Mouse (Mus musculus) CH12.LX (cell line): ENCODE data around the gene Cst3. TPM values are rescaled to one million over a fixed set of nuclear protein-coding genes. Genes with fewer than 3 reads are reported as not detected.

Experiments
- DNase-seq: peaks from one replicate; pipeline ENCODE4 v3.0.0-alpha.2; 2013; ENCODE audit errors: extremely low read depth
- H3K27ac ChIP-seq: 2 replicates; pipeline ENCODE4 v1.5.1; 2012; ENCODE audit warnings: low read depth, mild to moderate bottlenecking, control low read depth, moderate library complexity; ENCODE audit not compliant: insufficient read depth
- H3K27me3 ChIP-seq: replicated peaks from 2 replicates; pipeline ENCODE3; 2012; ENCODE audit warnings: inconsistent platforms
- H3K36me3 ChIP-seq, 2 experiments: replicated peaks in 1 of 2; 2 replicates each; pipeline versions ENCODE3 to v1.6.1; 2012; ENCODE audit warnings: inconsistent platforms in 1 of 2, low read length in 1 of 2, mild to moderate bottlenecking in 1 of 2, mixed read lengths in 1 of 2, moderate library complexity in 1 of 2; ENCODE audit not compliant: control insufficient read depth in 1 of 2, insufficient read depth in 1 of 2
- H3K4me1 ChIP-seq, 2 experiments: 2 replicates each; pipeline ENCODE4 v1.6.1; 2012; ENCODE audit warnings: inconsistent platforms in 1 of 2, moderate library complexity in 1 of 2; ENCODE audit not compliant: insufficient read depth in 2 of 2, control insufficient read depth in 1 of 2
- H3K4me2 ChIP-seq: 2 replicates; pipeline ENCODE4 v1.6.1; 2012; ENCODE audit warnings: low read depth, mild to moderate bottlenecking, control low read depth; ENCODE audit not compliant: poor library complexity, insufficient read depth, severe bottlenecking
- H3K4me3 ChIP-seq, 3 experiments: fragments of 150-350 bp in 1 of 3; sonication (generic) in 1 of 3; replicated peaks in 1 of 3; 2 replicates each; pipeline versions ENCODE3 to v1.5.1; 2011 to 2012; ENCODE audit warnings: low read depth in 2 of 3, low read length in 2 of 3, mild to moderate bottlenecking in 2 of 3, moderate library complexity in 2 of 3, control low read depth in 1 of 3, improper control_type of control experiment in 1 of 3, inconsistent platforms in 1 of 3, mixed read lengths in 1 of 3; ENCODE audit not compliant: poor library complexity in 1 of 3
- H3K79me2 ChIP-seq: replicated peaks from 2 replicates; pipeline ENCODE4 v1.6.1; 2012; ENCODE audit warnings: mild to moderate bottlenecking, moderate library complexity; ENCODE audit not compliant: control insufficient read depth, poor library complexity, insufficient read depth, severe bottlenecking; ENCODE audit errors: extremely low read depth
- H3K9ac ChIP-seq: 2 replicates; pipeline ENCODE4 v1.6.1; 2012; ENCODE audit warnings: low read depth, mild to moderate bottlenecking, control low read depth, moderate library complexity; ENCODE audit not compliant: insufficient read depth
- H3K9me3 ChIP-seq: replicated peaks from 2 replicates; pipeline ENCODE3; 2012; ENCODE audit warnings: low read length, inconsistent platforms, mixed read lengths
- CHD2 ChIP-seq: IDR thresholded peaks from 2 replicates; pipeline ENCODE4 v1.6.1; 2011; ENCODE audit warnings: low read length, improper control_type of control experiment
- ELF1 ChIP-seq: IDR thresholded peaks from 2 replicates; pipeline ENCODE4 v1.6.1; 2014; ENCODE audit warnings: low read depth, mild to moderate bottlenecking, inconsistent platforms, low read length, improper control_type of control experiment
- JUND ChIP-seq: conservative IDR thresholded peaks from 2 replicates; pipeline ENCODE4 v1.6.1; 2011; ENCODE audit warnings: low read depth, low read length, improper control_type of control experiment
- MAZ ChIP-seq: IDR thresholded peaks from 2 replicates; pipeline ENCODE4 v1.6.1; 2012; ENCODE audit warnings: low read depth, mild to moderate bottlenecking, inconsistent platforms, low read length, improper control_type of control experiment, moderate library complexity
- MYC ChIP-seq: IDR thresholded peaks from 2 replicates; pipeline ENCODE4 v1.6.1; 2011; ENCODE audit warnings: low read depth, mild to moderate bottlenecking, improper control_type of control experiment, low read length
- NELFE ChIP-seq: IDR thresholded peaks from 2 replicates; pipeline ENCODE4 v1.6.1; 2011; ENCODE audit warnings: low read depth, low read length, improper control_type of control experiment
- POLR2A ChIP-seq: IDR thresholded peaks from 2 replicates; pipeline ENCODE4 v1.6.1; 2011; ENCODE audit warnings: low read depth, mild to moderate bottlenecking, improper control_type of control experiment, low read length
- RCOR1 ChIP-seq: conservative IDR thresholded peaks from 2 replicates; pipeline ENCODE4 v1.6.1; 2012; ENCODE audit warnings: low read depth, mild to moderate bottlenecking, inconsistent platforms, low read length, improper control_type of control experiment
- ZNF384 ChIP-seq: IDR thresholded peaks from 2 replicates; pipeline ENCODE4 v1.6.1; 2012; ENCODE audit warnings: low read depth, low read length, improper control_type of control experiment, inconsistent platforms
- dilution Hi-C: fragments of 300-500 bp; cut with MboI; formaldehyde crosslinking; loops from 2 replicates; pipeline ENCODE4 v1.14.3; 2020; ENCODE audit warnings: low sequenced_read_pairs; ENCODE audit not compliant: extremely low pct_unique_long_range_greater_than_20kb, extremely low pct_ligation_motif_present
- in situ Hi-C: fragments of 300-500 bp; cut with MboI; formaldehyde crosslinking; loops from 3 replicates; pipeline ENCODE4 v1.14.3; 2019; ENCODE audit warnings: low sequenced_read_pairs, low pct_ligation_motif_present, low pct_unique_long_range_greater_than_20kb, mixed read lengths
- polyA plus RNA-seq: library from polyadenylated mRNA; unstranded; fragments of >175 nt; gene quantifications from 2 replicates; pipeline ENCODE4 v1.2.1, GENCODE M21; 2012; ENCODE audit warnings: low read depth; ENCODE audit not compliant: insufficient read length
- total RNA-seq, 2 experiments: library from RNA; depleted of rRNA; stranded (reverse); fragments of 300-350 nt in 1 of 2; fragments of >200 nt in 1 of 2; gene quantifications; 2 replicates each; pipeline ENCODE4 v1.2.3; 2012 to 2014

Gene Cst3
- total and polyA plus RNA-seq, 3 experiments, result 156 to 231 (median 209) TPM

DNA sequence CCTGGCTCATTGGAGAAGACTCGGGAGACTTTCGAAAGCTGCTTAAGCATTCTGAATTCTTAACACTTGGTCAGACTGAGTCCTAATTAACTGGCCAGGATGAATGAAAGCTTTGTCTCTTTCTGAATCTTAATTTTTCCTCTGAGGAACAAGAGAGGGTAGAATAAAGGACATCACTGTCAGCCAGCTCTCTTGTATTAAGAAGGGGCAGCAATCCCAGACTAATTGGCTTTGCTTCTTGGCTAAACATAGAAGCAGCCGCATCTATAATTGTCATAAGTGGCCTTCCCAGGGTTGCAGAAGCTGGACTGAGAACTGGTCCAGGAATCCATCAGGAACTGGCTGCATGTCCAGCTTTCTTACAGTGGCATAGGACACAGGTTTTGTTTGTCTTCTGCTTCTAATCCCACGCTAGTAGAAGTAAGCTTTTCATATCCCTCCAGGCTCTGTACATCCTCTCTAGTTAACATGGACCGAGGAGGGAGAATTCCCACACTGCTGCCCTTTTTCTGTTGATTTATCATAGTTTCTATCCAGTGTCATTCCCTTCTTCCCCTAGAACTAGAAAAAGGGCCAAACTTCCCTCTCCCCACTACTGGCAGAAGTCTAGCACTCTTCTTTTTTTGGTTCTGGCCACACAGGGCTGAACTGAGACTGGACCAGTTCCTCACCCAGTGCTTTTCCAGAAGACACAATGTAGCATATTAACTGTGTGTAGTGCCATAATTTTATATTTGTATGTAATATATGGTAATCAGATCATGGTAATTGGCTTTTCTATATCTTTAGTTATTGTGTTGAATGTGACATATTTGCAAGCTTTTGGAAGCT, 14.7 kb upstream of the Cst3 start:
- H3K9me3 ChIP-seq, result no peaks in the 10 kb centered on the region
- H3K79me2 ChIP-seq, result no peaks in the 10 kb centered on the region
- no peak for DNase-seq
- no peak overlapping the region for H3K27ac ChIP-seq
- H3K4me3 ChIP-seq, result no peak overlapping the region
- in situ Hi-C loops, result no loop called here
- dilution Hi-C loops, result no loop called here
- no peak overlapping the region for H3K9ac ChIP-seq
- no peak overlapping the region for H3K4me2 ChIP-seq
- H3K27me3 ChIP-seq, result no peaks in the 10 kb centered on the region
- no peak for TF ChIP-seq MAZ
- no peak for TF ChIP-seq POLR2A
- no peaks in the 10 kb centered on the region for H3K36me3 ChIP-seq
- H3K4me1 ChIP-seq, result peaks cover 0 to 5% of the 10 kb centered on the region in 2 experiments; a peak in 1 of 4 replicates

DNA sequence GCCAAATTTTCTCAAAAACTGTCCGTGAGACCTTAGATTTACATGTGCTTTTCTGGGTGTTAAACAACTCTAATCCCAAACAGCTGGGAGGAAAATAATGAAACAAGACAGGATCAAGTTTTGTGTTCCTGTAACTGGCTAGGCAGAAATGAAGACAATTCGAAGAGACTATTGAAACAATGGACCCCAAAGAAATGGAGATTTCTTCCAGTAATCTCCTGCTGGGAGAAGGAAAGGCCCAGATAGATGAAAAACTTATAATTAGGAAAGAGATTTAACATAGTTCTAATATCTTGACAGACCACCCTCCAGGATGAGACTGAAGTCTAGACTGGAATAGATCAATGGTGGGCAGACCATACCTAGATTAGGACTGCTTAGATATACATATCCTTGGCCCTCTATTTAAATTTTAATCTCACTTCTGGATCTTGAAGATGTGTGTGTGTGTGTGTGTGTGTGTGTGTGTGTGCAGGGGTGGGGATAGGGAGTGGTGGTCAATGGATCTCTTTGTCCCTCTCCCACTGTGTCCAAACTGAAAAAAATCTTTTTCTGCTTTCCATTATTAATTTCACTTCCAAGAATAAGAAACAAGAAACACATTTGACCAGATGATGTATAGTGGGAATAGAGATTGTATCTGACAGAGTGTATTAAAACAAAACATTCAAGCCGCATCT, 14.0 kb upstream of the Cst3 start:
- Histone ChIP-seq H3K79me2 (no peaks in the 10 kb centered on the region), H3K9me3 (no peaks in the 10 kb centered on the region), H3K4me3 (no peak overlapping the region), H3K4me1 (peaks cover 0 to 11% of the 10 kb centered on the region in 2 experiments; a peak in 1 of 4 replicates), H3K9ac (no peak overlapping the region), H3K4me2 (no peak overlapping the region), H3K36me3 (no peaks in the 10 kb centered on the region), H3K27me3 (no peaks in the 10 kb centered on the region)
- in situ Hi-C loops (no loop called here), dilution Hi-C loops (no loop called here)
- no peak for DNase-seq
- TF ChIP-seq MYC, result no peak
- TF ChIP-seq ELF1, result no peak
- TF ChIP-seq JUND, result no peak
- no peak for TF ChIP-seq RCOR1
- TF ChIP-seq, all 38 proteins: peak for 0
- H3K27ac ChIP-seq, result no peak overlapping the region

DNA sequence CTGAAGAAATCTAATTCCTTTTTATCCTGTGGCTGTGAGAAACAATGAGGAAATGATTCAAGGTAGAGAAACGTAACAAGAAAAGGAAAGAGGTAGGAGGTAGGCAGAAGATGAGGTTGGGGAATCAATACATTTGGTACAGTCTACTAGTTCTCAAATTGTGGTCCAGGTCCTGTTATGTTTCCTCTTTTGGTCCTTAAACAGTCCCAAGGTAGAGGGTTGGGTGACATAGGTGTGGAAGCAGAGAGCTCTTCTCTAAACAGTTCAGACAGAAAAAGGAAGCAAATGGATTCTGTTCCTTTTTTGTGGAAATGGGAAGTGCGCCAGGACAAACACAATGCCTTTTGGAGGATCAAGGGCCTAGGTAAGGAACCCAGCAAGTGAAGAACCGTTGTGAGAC, 13.4 kb upstream of the Cst3 start:
- Histone ChIP-seq H3K36me3 (no peaks in the 10 kb centered on the region), H3K9me3 (no peaks in the 10 kb centered on the region), H3K79me2 (no peaks in the 10 kb centered on the region), H3K4me3 (no peak overlapping the region), H3K4me1 (peaks cover 0 to 11% of the 10 kb centered on the region in 2 experiments; a peak in 1 of 4 replicates), H3K4me2 (no peak overlapping the region), H3K27me3 (no peaks in the 10 kb centered on the region), H3K9ac (no peak overlapping the region), H3K27ac (no peak overlapping the region)
- in situ Hi-C loops (no loop called here), dilution Hi-C loops (no loop called here)
- no peak for TF ChIP-seq ZNF384
- TF ChIP-seq CHD2, result no peak
- no peak for TF ChIP-seq NELFE
- DNase-seq, result no peak
